Mouse (Mus musculus) myocyte (in vitro differentiated cells): ENCODE results near the gene Meiob. TPM values are rescaled to one million over a fixed set of nuclear protein-coding genes. Genes with fewer than 3 reads are reported as not detected.

Experiments
- H3K27me3 ChIP-seq: one replicate; pipeline ENCODE4 v1.6.1; 2011; ENCODE audit not compliant: control insufficient read depth, insufficient read depth, insufficient read length
- H3K36me3 ChIP-seq: one replicate; pipeline ENCODE4 v1.6.1; 2011; ENCODE audit not compliant: control insufficient read depth, insufficient read depth
- H3K4me2 ChIP-seq: one replicate; pipeline ENCODE4 v1.6.1; 2011; ENCODE audit warnings: low read depth, control low read depth
- H3K4me3 ChIP-seq: one replicate; pipeline ENCODE4 v1.5.1; 2011; ENCODE audit warnings: mild to moderate bottlenecking, control low read depth, moderate library complexity
- H3K79me2 ChIP-seq: one replicate; pipeline ENCODE4 v1.6.1; 2011; ENCODE audit not compliant: control insufficient read depth, insufficient read depth
- H3ac ChIP-seq: one replicate; pipeline ENCODE4 v1.6.1; 2011; ENCODE audit not compliant: control insufficient read depth, insufficient read length
- CEBPB ChIP-seq: IDR thresholded peaks from 2 replicates; pipeline ENCODE4 v1.6.1; 2011; ENCODE audit warnings: mild to moderate bottlenecking, moderate library complexity; ENCODE audit not compliant: poor library complexity, insufficient read depth, severe bottlenecking
- E2F4 ChIP-seq: IDR thresholded peaks from one replicate; pipeline ENCODE4 v1.6.1; 2011; ENCODE audit warnings: mild to moderate bottlenecking, control low read depth, moderate library complexity; ENCODE audit not compliant: insufficient read depth
- MAX ChIP-seq: IDR thresholded peaks from one replicate; pipeline ENCODE4 v1.6.1; 2011; ENCODE audit warnings: low read depth, mild to moderate bottlenecking, control low read depth
- MYOD1 ChIP-seq, 3 experiments: IDR thresholded peaks; one replicate each; pipeline ENCODE4 v1.6.1; 2011; ENCODE audit warnings: control low read depth in 2 of 3, low read depth in 2 of 3, mild to moderate bottlenecking in 2 of 3, moderate library complexity in 1 of 3; ENCODE audit not compliant: insufficient read length in 2 of 3, control insufficient read depth in 1 of 3
- MYOG ChIP-seq, 3 experiments: IDR thresholded peaks; one replicate each; pipeline ENCODE4 v1.6.1; 2011; ENCODE audit warnings: control low read depth in 2 of 3, low read depth in 2 of 3, mild to moderate bottlenecking in 2 of 3; ENCODE audit not compliant: insufficient read length in 2 of 3, control insufficient read depth in 1 of 3, insufficient read depth in 1 of 3
- POLR2A ChIP-seq: IDR thresholded peaks from one replicate; pipeline ENCODE4 v1.6.1; 2011; ENCODE audit warnings: low read depth, mild to moderate bottlenecking, control low read depth, moderate library complexity; ENCODE audit not compliant: insufficient read length
- POLR2AphosphoS2 ChIP-seq: IDR thresholded peaks from one replicate; pipeline ENCODE4 v1.6.1; 2011; ENCODE audit warnings: low read depth, control low read depth; ENCODE audit not compliant: insufficient read length
- REST ChIP-seq: IDR thresholded peaks from one replicate; pipeline ENCODE4 v1.6.1; 2011; ENCODE audit warnings: mild to moderate bottlenecking, control low read depth, moderate library complexity; ENCODE audit not compliant: insufficient read depth, insufficient read length
- SRF ChIP-seq: IDR thresholded peaks from one replicate; pipeline ENCODE4 v1.6.1; 2011; ENCODE audit warnings: low read depth; ENCODE audit not compliant: control insufficient read depth, insufficient read length
- TCF12 ChIP-seq: IDR thresholded peaks from one replicate; pipeline ENCODE4 v1.6.1; 2011; ENCODE audit warnings: mild to moderate bottlenecking, control low read depth; ENCODE audit not compliant: poor library complexity, insufficient read depth, severe bottlenecking
- TCF3 ChIP-seq: IDR thresholded peaks from one replicate; pipeline ENCODE4 v1.6.1; 2011; ENCODE audit warnings: low read depth, control low read depth; ENCODE audit not compliant: insufficient read length
- USF1 ChIP-seq: IDR thresholded peaks from one replicate; pipeline ENCODE4 v1.6.1; 2011; ENCODE audit warnings: low read depth, mild to moderate bottlenecking, control low read depth, moderate library complexity
- polyA plus RNA-seq: library from polyadenylated mRNA; unstranded; fragments of >200 nt; fragmentation: generic; extraction: Trizol; gene quantifications from one replicate; pipeline ENCODE4 v1.2.1, GENCODE M21; 2012; ENCODE audit warnings: missing spikeins

Meiob gene
- polyA plus RNA-seq, 1 experiment, result not detected

DNA sequence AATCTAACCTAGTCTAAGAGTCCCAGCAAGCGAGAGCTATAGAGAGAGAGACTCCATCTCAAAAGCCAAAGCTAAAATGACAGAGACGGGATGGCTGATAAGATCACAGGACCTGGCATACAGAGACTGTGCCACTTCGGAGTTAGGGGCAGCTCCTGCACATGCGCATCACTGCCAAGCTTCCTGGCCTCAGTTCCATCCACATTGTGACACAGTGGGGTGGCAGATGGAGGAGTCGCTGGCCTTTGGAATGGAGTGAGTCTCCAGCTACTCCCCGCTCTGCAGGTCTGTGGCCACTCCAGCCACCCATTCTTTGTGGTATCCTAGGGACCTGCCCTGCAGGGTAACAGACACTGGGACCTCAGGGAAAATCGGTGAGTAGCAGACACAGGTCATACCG is 61.7 kb downstream of the Meiob start, which contains the start of gene Igfals:
TSS of gene Igfals (plus strand) at position 222 of the 400 bp plus-strand sequence.
- no peaks in the 10 kb centered on the region for H3K27me3 ChIP-seq
- H3K4me3 ChIP-seq, result no peak within 1 kb of the TSS
- H3K36me3 ChIP-seq, result no peaks in the 10 kb centered on the region
- H3ac ChIP-seq, result no peak within 1 kb of the TSS
- no peak within 1 kb of the TSS for H3K4me2 ChIP-seq
- H3K79me2 ChIP-seq, result no peaks in the 10 kb centered on the region
- TF ChIP-seq MYOG (IDR thresholded peaks at IDR 0.05; ENCODE audit: control insufficient read depth in 1 of 3, insufficient read depth in 1 of 3, insufficient read length in 2 of 3, low read depth in 2 of 3) (no peak), TCF12 (no peak), MYOD1 (IDR thresholded peaks at IDR 0.05; ENCODE audit: control insufficient read depth in 1 of 3, insufficient read length in 2 of 3, low read depth in 2 of 3) (no peak)

DNA sequence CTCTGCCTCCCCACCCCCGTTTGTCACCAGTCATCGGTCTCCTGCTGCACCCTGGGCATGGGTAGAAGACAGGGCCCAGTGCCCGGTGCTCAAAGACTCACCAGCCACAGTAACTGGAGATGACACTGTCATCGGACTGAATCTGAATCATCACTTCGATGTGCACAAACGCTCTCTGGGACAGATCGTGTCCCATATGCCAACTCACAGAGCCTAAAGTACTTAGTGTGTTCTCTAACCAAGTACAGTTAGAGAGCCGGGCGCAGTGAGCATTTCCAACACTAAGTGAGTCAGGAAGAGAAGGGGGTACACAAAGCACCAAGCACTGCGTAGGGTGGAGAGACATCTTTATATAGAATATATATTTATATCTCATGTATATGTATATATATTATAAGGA is 63.8 kb downstream of the Meiob start:
- no peak overlapping the region for H3ac ChIP-seq
- no peaks in the 10 kb centered on the region for H3K36me3 ChIP-seq
- no peaks in the 10 kb centered on the region for H3K79me2 ChIP-seq
- no peaks in the 10 kb centered on the region for H3K27me3 ChIP-seq
- no peak overlapping the region for H3K4me3 ChIP-seq
- no peak overlapping the region for H3K4me2 ChIP-seq
- TF ChIP-seq POLR2A (no peak), MAX (no peak), TCF12 (no peak)

DNA sequence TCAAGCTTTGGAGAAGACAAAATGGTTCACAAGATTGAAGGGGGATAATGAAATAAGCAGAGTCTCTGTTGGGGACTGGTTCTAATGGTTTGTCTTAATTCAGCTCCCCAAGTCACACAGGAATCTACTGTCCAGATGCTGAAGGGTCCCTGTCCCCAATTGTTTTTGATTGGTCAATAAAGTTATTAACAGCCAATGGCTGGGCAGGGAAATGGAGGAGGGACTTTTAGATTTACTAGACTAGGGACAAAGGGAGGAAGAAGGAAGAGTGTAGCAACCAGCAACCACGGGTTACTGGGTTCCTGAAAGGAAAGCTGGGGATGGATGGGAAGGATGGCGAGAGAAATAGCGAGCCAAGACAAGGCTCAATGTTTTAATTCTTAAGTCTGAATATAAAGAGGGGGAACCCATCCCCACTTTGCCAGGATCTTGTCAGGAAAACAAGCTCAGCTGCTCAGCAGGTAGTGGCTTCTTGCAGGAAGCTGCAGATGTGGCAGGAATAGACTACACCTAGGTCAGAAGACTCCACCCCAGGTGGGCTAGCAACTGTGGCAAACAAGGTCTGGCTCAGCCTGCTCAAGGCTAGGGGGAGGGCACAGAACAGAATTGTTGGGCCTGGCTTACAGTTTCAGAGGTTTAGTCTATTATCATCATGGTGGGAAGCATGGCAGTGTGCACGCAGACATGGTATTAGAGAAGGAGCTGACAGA is 69.8 kb downstream of the Meiob start:
- Histone ChIP-seq H3K4me2 (no peak overlapping the region), H3K27me3 (peaks cover 5% of the 10 kb centered on the region), H3ac (no peak overlapping the region), H3K4me3 (no peak overlapping the region), H3K36me3 (no peaks in the 10 kb centered on the region), H3K79me2 (no peaks in the 10 kb centered on the region)
- TF ChIP-seq POLR2AphosphoS2 (no peak), TCF12 (no peak), POLR2A (no peak), TCF3 (no peak), CEBPB (no peak), MYOG (IDR thresholded peaks at IDR 0.05; ENCODE audit: control insufficient read depth in 1 of 3, insufficient read depth in 1 of 3, insufficient read length in 2 of 3, low read depth in 2 of 3) (no peak), SRF (no peak), USF1 (no peak), MYOD1 (IDR thresholded peaks at IDR 0.05; ENCODE audit: control insufficient read depth in 1 of 3, insufficient read length in 2 of 3, low read depth in 2 of 3) (no peak), REST (no peak), MAX (no peak), E2F4 (no peak)

DNA sequence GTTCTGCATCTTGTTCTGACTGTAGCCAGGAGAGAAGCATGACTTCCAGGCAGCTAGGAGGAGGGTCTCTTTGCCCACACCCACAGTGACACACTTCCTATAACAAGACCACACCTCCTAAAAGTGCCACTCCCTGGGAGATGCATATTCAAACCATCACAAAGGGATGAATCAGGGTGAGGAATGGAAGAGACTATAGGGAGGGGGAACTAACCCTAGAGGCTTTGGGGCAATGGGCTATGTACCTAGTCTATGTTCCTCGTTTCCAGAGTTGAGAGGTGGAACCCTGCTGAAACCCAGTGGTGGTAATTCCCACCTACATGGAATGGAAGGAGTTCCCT is 70.3 kb downstream of the Meiob start:
- H3K36me3 ChIP-seq, result no peaks in the 10 kb centered on the region
- peaks cover 5% of the 10 kb centered on the region for H3K27me3 ChIP-seq
- no peak for TF ChIP-seq TCF3
- no peak for TF ChIP-seq REST
- TF ChIP-seq MYOD1 (IDR thresholded peaks at IDR 0.05; ENCODE audit: control insufficient read depth in 1 of 3, insufficient read length in 2 of 3, low read depth in 2 of 3), result no peak
- TF ChIP-seq TCF12, result no peak
- no peak overlapping the region for H3ac ChIP-seq
- H3K4me2 ChIP-seq, result no peak overlapping the region
- no peak overlapping the region for H3K4me3 ChIP-seq
- H3K79me2 ChIP-seq, result no peaks in the 10 kb centered on the region

DNA sequence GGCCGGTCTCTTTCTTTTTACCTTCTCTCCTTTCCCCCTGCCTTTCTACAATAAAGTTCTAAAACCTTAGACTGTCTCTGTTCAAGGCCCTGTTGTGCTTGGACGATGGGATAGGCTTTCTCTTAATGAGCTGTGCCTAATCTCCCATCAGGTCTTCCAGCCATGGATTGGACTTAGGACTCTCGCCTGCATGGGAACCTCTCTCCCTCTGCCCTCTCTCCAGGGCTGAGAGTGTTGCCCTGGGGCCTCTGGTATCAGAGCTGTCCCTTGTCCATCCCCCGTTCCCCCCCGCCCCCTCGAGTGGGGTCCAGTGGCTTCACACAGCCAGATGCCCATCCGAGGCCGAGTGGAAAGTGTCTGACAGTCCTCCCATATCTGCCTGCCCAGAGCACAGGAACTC is 70.9 kb downstream of the Meiob start:
- H3K4me2 ChIP-seq, result no peak overlapping the region
- H3K27me3 ChIP-seq, result peaks cover 5% of the 10 kb centered on the region
- H3K79me2 ChIP-seq, result no peaks in the 10 kb centered on the region
- no peak overlapping the region for H3ac ChIP-seq
- no peak overlapping the region for H3K4me3 ChIP-seq
- no peak for TF ChIP-seq POLR2AphosphoS2
- TF ChIP-seq REST, result no peak
- no peak for TF ChIP-seq MYOD1 (IDR thresholded peaks at IDR 0.05; ENCODE audit: control insufficient read depth in 1 of 3, insufficient read length in 2 of 3, low read depth in 2 of 3)
- no peak for TF ChIP-seq MYOG (IDR thresholded peaks at IDR 0.05; ENCODE audit: control insufficient read depth in 1 of 3, insufficient read depth in 1 of 3, insufficient read length in 2 of 3, low read depth in 2 of 3)
- no peak for TF ChIP-seq POLR2A
- TF ChIP-seq USF1, result no peak
- no peak for TF ChIP-seq TCF12
- no peak for TF ChIP-seq CEBPB
- no peak for TF ChIP-seq SRF
- TF ChIP-seq MAX, result no peak
- TF ChIP-seq E2F4, result no peak
- TF ChIP-seq TCF3, result no peak
- H3K36me3 ChIP-seq, result no peaks in the 10 kb centered on the region

DNA sequence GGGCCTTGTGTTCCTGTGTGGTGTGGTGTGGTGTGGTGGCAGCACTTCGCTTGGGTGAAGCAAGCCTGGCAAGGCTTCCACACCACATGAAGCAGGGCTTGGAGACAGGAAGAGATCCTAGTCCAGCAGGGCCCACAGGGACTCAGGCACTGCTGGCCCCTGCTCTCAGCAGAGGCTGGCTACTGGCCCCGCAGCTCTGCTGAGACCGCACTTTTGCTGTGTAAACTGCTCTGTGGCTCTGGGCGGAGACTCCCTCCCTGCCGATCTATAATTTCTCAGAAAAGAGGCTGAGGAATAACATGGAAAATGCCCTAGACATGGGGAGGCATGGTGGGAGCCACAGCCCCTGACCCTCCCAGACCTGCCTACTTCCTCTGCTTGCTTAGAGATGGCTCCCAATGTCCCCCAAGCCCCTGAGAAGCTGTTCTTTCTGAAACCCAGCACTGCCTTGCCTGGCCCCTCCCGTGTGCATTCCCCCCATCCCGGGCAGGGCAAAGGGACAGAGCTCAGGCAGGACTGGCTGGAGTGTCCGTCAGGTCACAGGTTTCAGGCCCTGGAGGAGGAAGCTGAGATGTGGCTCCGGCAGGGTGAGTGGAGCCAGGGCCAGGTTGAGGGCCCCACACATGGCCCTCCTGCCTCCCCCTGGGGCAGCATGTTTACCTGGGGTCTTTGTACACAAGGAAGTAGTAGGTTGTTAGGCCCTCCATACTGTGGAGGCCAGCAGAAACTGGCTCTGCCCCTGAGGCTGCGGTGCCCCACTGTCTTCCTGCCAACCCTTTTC is 73.4 kb downstream of the Meiob start:
- Histone ChIP-seq H3ac (no peak overlapping the region), H3K4me3 (no peak overlapping the region)

More for the DNA sequence above, 73.4 kb downstream of the Meiob start:
- H3K4me2 ChIP-seq, result no peak overlapping the region
- no peak for TF ChIP-seq USF1
- no peak for TF ChIP-seq TCF12
- no peak for TF ChIP-seq POLR2A
- TF ChIP-seq CEBPB, result no peak
- no peak for TF ChIP-seq E2F4
- TF ChIP-seq MYOG (IDR thresholded peaks at IDR 0.05; ENCODE audit: control insufficient read depth in 1 of 3, insufficient read depth in 1 of 3, insufficient read length in 2 of 3, low read depth in 2 of 3), result no peak
- no peak for TF ChIP-seq MAX
- no peak for TF ChIP-seq TCF3
- TF ChIP-seq REST, result no peak
- TF ChIP-seq SRF, result no peak
- TF ChIP-seq MYOD1 (IDR thresholded peaks at IDR 0.05; ENCODE audit: control insufficient read depth in 1 of 3, insufficient read length in 2 of 3, low read depth in 2 of 3), result no peak
- TF ChIP-seq POLR2AphosphoS2, result no peak
- no peaks in the 10 kb centered on the region for H3K36me3 ChIP-seq
- H3K27me3 ChIP-seq, result peaks cover 5% of the 10 kb centered on the region
- no peaks in the 10 kb centered on the region for H3K79me2 ChIP-seq
